Mouse (Mus musculus) ES-Bruce4 (cell line): ENCODE measurements around the gene Ptpn12.

Experiments
- CTCF ChIP-seq: IDR thresholded peaks from one replicate; pipeline ENCODE4 v1.8.1; 2011; ENCODE audit warnings: low read depth, low read length
- EP300 ChIP-seq: IDR thresholded peaks from 2 replicates; pipeline ENCODE4 v1.6.1; 2011; ENCODE audit warnings: low read depth, low read length; ENCODE audit not compliant: insufficient read depth
- POLR2A ChIP-seq: IDR thresholded peaks from one replicate; pipeline ENCODE4 v1.8.1; 2011; ENCODE audit warnings: low read length; ENCODE audit not compliant: insufficient read depth

DNA sequence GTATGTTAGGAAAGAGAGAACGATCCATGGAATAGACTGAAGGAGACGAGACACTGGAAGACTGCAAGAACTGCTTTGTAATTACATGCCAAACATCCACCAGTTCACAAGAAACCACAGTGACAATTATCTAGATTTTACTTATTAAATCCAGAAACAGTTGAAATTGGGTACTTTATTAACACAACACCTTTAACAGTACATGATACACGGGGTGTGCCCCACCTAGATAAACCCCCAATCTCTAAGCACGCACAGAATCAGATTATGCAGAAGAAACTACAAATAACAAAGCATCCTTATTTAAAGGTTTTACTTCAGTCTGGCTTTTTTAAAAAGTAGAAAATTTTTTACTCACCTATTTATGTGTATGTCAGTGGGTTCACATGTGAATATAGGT, 8.6 kb downstream of the Ptpn12 start:
- no peak for TF ChIP-seq POLR2A
- no peak for TF ChIP-seq CTCF
- TF ChIP-seq EP300: no peak
